Mouse (Mus musculus) MEL (cell line): Measurements from ENCODE around the gene Exph5. TPM values are rescaled to one million over a fixed set of nuclear protein-coding genes. Genes with fewer than 3 reads are reported as not detected.

Experiments
- DNase-seq: peaks from one replicate; pipeline ENCODE4 v3.0.0; 2011; ENCODE audit warnings: low read depth, low spot score
- H3K27ac ChIP-seq: 2 replicates; pipeline ENCODE4 v1.5.1; 2012; ENCODE audit warnings: low read depth, mild to moderate bottlenecking, control low read depth, low read length, moderate library complexity; ENCODE audit not compliant: control insufficient read depth
- H3K27me3 ChIP-seq, 2 experiments: fragments of 150-350 bp in 1 of 2; sonication (generic) in 1 of 2; 2 replicates each; pipeline ENCODE4 v1.6.1; 2012; ENCODE audit warnings: low read length in 2 of 2, mild to moderate bottlenecking in 2 of 2, improper control_type of control experiment in 1 of 2, moderate library complexity in 1 of 2; ENCODE audit not compliant: insufficient read depth in 2 of 2, control insufficient read depth in 1 of 2
- H3K36me3 ChIP-seq, 2 experiments: 2 replicates each; pipeline ENCODE4 v1.6.1; 2012 to 2014; ENCODE audit warnings: low read length in 2 of 2, improper control_type of control experiment in 1 of 2, inconsistent platforms in 1 of 2, mild to moderate bottlenecking in 1 of 2; ENCODE audit not compliant: insufficient read depth in 2 of 2, control insufficient read depth in 1 of 2
- H3K4me1 ChIP-seq, 2 experiments: fragments of 150-350 bp in 1 of 2; sonication (generic) in 1 of 2; 2 replicates each; pipeline ENCODE4 v1.6.1; 2012; ENCODE audit warnings: low read length in 2 of 2, improper control_type of control experiment in 1 of 2, mild to moderate bottlenecking in 1 of 2; ENCODE audit not compliant: insufficient read depth in 2 of 2, control insufficient read depth in 1 of 2
- H3K4me3 ChIP-seq, 2 experiments: fragments of 150-350 bp in 1 of 2; sonication (generic) in 1 of 2; 2 replicates each; pipeline ENCODE4 v1.5.1; 2012; ENCODE audit warnings: low read depth in 2 of 2, low read length in 2 of 2, mild to moderate bottlenecking in 2 of 2, moderate library complexity in 2 of 2, control low read depth in 1 of 2, improper control_type of control experiment in 1 of 2; ENCODE audit not compliant: control insufficient read depth in 1 of 2, insufficient read depth in 1 of 2
- H3K79me2 ChIP-seq: 2 replicates; pipeline ENCODE4 v1.6.1; 2012; ENCODE audit warnings: mild to moderate bottlenecking, low read length, moderate library complexity; ENCODE audit not compliant: control insufficient read depth, poor library complexity, insufficient read depth
- H3K9ac ChIP-seq: 2 replicates; pipeline ENCODE4 v1.6.1; 2012; ENCODE audit warnings: low read depth, mild to moderate bottlenecking, control low read depth, low read length, moderate library complexity; ENCODE audit not compliant: control insufficient read depth, poor library complexity, severe bottlenecking
- H3K9me3 ChIP-seq: fragments of 150-350 bp; sonication (generic); replicated peaks from 2 replicates; pipeline ENCODE4 v1.6.1; 2012; ENCODE audit warnings: mild to moderate bottlenecking, low read length, improper control_type of control experiment, moderate library complexity; ENCODE audit not compliant: insufficient read depth
- CTCF ChIP-seq, 3 experiments: IDR thresholded peaks in 2 of 3; conservative IDR thresholded peaks in 1 of 3; 2 replicates each; pipeline ENCODE4 v1.5.1; 2011 to 2012; ENCODE audit warnings: low read length in 3 of 3, low read depth in 2 of 3, mild to moderate bottlenecking in 2 of 3, improper control_type of control experiment in 1 of 3, inconsistent platforms in 1 of 3, mixed read lengths in 1 of 3, moderate library complexity in 1 of 3; ENCODE audit not compliant: control insufficient read depth in 1 of 3, insufficient read depth in 1 of 3, poor library complexity in 1 of 3, severe bottlenecking in 1 of 3
- ELF1 ChIP-seq: IDR thresholded peaks from 2 replicates; pipeline ENCODE4 v1.6.1; 2014; ENCODE audit warnings: low read depth, mild to moderate bottlenecking, inconsistent platforms, low read length, improper control_type of control experiment, moderate library complexity
- GABPA ChIP-seq: IDR thresholded peaks from 2 replicates; pipeline ENCODE4 v1.6.1; 2012; ENCODE audit warnings: low read depth, mild to moderate bottlenecking, inconsistent platforms, low read length, improper control_type of control experiment, moderate library complexity
- GATA1 ChIP-seq: IDR thresholded peaks from 2 replicates; pipeline ENCODE4 v1.6.1; 2011; ENCODE audit warnings: low read depth, low read length, improper control_type of control experiment
- HCFC1 ChIP-seq: IDR thresholded peaks from 2 replicates; pipeline ENCODE4 v1.6.1; 2012; ENCODE audit warnings: low read depth, mild to moderate bottlenecking, inconsistent platforms, low read length, improper control_type of control experiment, moderate library complexity
- MAFK ChIP-seq: IDR thresholded peaks from 2 replicates; pipeline ENCODE4 v1.6.1; 2011; ENCODE audit warnings: low read depth, mild to moderate bottlenecking, low read length, improper control_type of control experiment, borderline replicate concordance
- MAX ChIP-seq: IDR thresholded peaks from 2 replicates; pipeline ENCODE4 v1.6.1; 2011; ENCODE audit warnings: low read length, improper control_type of control experiment
- MAZ ChIP-seq: IDR thresholded peaks from 2 replicates; pipeline ENCODE4 v1.6.1; 2012; ENCODE audit warnings: low read depth, mild to moderate bottlenecking, inconsistent platforms, low read length, improper control_type of control experiment
- MYC ChIP-seq: IDR thresholded peaks from 2 replicates; pipeline ENCODE4 v1.6.1; 2011; ENCODE audit warnings: low read depth, mild to moderate bottlenecking, low read length, improper control_type of control experiment, moderate library complexity
- NRF1 ChIP-seq: IDR thresholded peaks from 2 replicates; pipeline ENCODE4 v1.6.1; 2014; ENCODE audit warnings: low read depth, mild to moderate bottlenecking, inconsistent platforms, low read length, improper control_type of control experiment, moderate library complexity; ENCODE audit not compliant: poor library complexity, insufficient read depth, severe bottlenecking
- POLR2A ChIP-seq, 2 experiments: IDR thresholded peaks; 2 replicates each; pipeline ENCODE4 v1.6.1; 2011 to 2012; ENCODE audit warnings: low read length in 2 of 2, mild to moderate bottlenecking in 2 of 2, control low read depth in 1 of 2, improper control_type of control experiment in 1 of 2, low read depth in 1 of 2, moderate library complexity in 1 of 2; ENCODE audit not compliant: control insufficient read depth in 1 of 2, insufficient read depth in 1 of 2, poor library complexity in 1 of 2
- POLR2AphosphoS2 ChIP-seq: IDR thresholded peaks from 2 replicates; pipeline ENCODE4 v1.6.1; 2011; ENCODE audit warnings: low read length, improper control_type of control experiment
- RAD21 ChIP-seq: IDR thresholded peaks from 2 replicates; pipeline ENCODE4 v1.6.1; 2011; ENCODE audit warnings: mild to moderate bottlenecking, low read depth, low read length, improper control_type of control experiment
- SIN3A ChIP-seq: IDR thresholded peaks from 2 replicates; pipeline ENCODE4 v1.6.1; 2012; ENCODE audit warnings: low read length, improper control_type of control experiment, inconsistent platforms
- SMC3 ChIP-seq: IDR thresholded peaks from 2 replicates; pipeline ENCODE4 v1.6.1; 2011; ENCODE audit warnings: low read depth, low read length, improper control_type of control experiment
- TBP ChIP-seq: IDR thresholded peaks from 2 replicates; pipeline ENCODE4 v1.8.0; 2011; ENCODE audit warnings: low read depth, low read length, improper control_type of control experiment
- UBTF ChIP-seq: IDR thresholded peaks from 2 replicates; pipeline ENCODE4 v1.6.1; 2012; ENCODE audit warnings: low read depth, mild to moderate bottlenecking, inconsistent platforms, low read length, improper control_type of control experiment, moderate library complexity, borderline replicate concordance; ENCODE audit not compliant: insufficient read depth
- USF1 ChIP-seq: IDR thresholded peaks from 2 replicates; pipeline ENCODE4 v1.6.1; 2014; ENCODE audit warnings: low read depth, mild to moderate bottlenecking, inconsistent platforms, low read length, improper control_type of control experiment, moderate library complexity
- USF2 ChIP-seq, 2 experiments: IDR thresholded peaks; 2 replicates each; pipeline ENCODE4 v1.6.1; 2011 to 2012; ENCODE audit warnings: improper control_type of control experiment in 2 of 2, low read length in 2 of 2, borderline replicate concordance in 1 of 2, inconsistent platforms in 1 of 2, low read depth in 1 of 2, mild to moderate bottlenecking in 1 of 2; ENCODE audit not compliant: insufficient read depth in 1 of 2
- ZMIZ1 ChIP-seq: IDR thresholded peaks from 2 replicates; pipeline ENCODE4 v1.6.1; 2012; ENCODE audit warnings: low read depth, mild to moderate bottlenecking, inconsistent platforms, low read length, improper control_type of control experiment, moderate library complexity
- polyA plus RNA-seq, 2 experiments: library from polyadenylated mRNA; stranded (reverse) in 1 of 2; unstranded in 1 of 2; fragments of >175 nt in 1 of 2; fragments of >200 nt in 1 of 2; gene quantifications; 2 replicates each; pipeline versions ENCODE4 v1.2.1 to v1.2.4; 2012; ENCODE audit warnings: low replicate concordance in 2 of 2, low read depth in 1 of 2; ENCODE audit not compliant: insufficient read length in 2 of 2, insufficient read depth in 1 of 2, missing spikeins in 1 of 2
- total RNA-seq: library from RNA; depleted of rRNA; stranded (reverse); fragments of 300-350 nt; gene quantifications from 2 replicates; pipeline ENCODE4 v1.2.3, GENCODE M21; 2012

Exph5 gene
- total and polyA plus RNA-seq, 3 experiments, result not detected

- TF ChIP-seq UBTF (no peak), USF1 (no peak), POLR2A (IDR thresholded peaks at IDR 0.05; ENCODE audit: control insufficient read depth in 1 of 2, insufficient read depth in 1 of 2, low read depth in 1 of 2, low read length in 2 of 2, poor library complexity in 1 of 2) (no peak), GATA1 (no peak), MYC (no peak), SMC3 (no peak), MAZ (no peak), CTCF (IDR thresholded peaks at IDR 0.05 in 2 of 3, conservative IDR thresholded peaks at IDR 0.05 in 1 of 3; ENCODE audit: control insufficient read depth in 1 of 3, insufficient read depth in 1 of 3, low read depth in 2 of 3, low read length in 3 of 3, poor library complexity in 1 of 3, severe bottlenecking in 1 of 3) (no peak), MAFK (no peak), MAX (no peak), HCFC1 (no peak), NRF1 (no peak), SIN3A (no peak), GABPA (no peak), POLR2AphosphoS2 (no peak), RAD21 (no peak), TBP (no peak), USF2 (IDR thresholded peaks at IDR 0.05; ENCODE audit: borderline replicate concordance in 1 of 2, insufficient read depth in 1 of 2, low read depth in 1 of 2, low read length in 2 of 2) (no peak)
- no peak overlapping the region for H3K27ac ChIP-seq
- no peak overlapping the region for H3K9ac ChIP-seq
- H3K36me3 ChIP-seq, result no peaks in the 10 kb centered on the region
- H3K9me3 ChIP-seq, result no peaks in the 10 kb centered on the region
- H3K4me1 ChIP-seq, result no peaks in the 10 kb centered on the region
- H3K4me3 ChIP-seq, result no peak overlapping the region
- peaks cover 0 to 1% of the 10 kb centered on the region in 2 experiments; a peak in 2 of 4 replicates for H3K27me3 ChIP-seq
- H3K79me2 ChIP-seq, result no peaks in the 10 kb centered on the region
- DNase-seq, result no peak
Measured at GRCm38 (mm10) chr9:53371339-53371738, 69.9 kb downstream of the Exph5 start.

GRCm38 (mm10) chr9:53375907-53376306 lies 74.4 kb downstream of the Exph5 start:
- no peak overlapping the region for H3K9ac ChIP-seq
- no peak overlapping the region for H3K27ac ChIP-seq

More at GRCm38 (mm10) chr9:53375907-53376306, 74.4 kb downstream of the Exph5 start:
- TF ChIP-seq USF1 (no peak), ELF1 (no peak), ZMIZ1 (no peak), POLR2A (IDR thresholded peaks at IDR 0.05; ENCODE audit: control insufficient read depth in 1 of 2, insufficient read depth in 1 of 2, low read depth in 1 of 2, low read length in 2 of 2, poor library complexity in 1 of 2) (no peak)
- Histone ChIP-seq H3K79me2 (no peaks in the 10 kb centered on the region), H3K4me1 (peaks cover 0 to 2% of the 10 kb centered on the region in 2 experiments; a peak in 1 of 4 replicates), H3K36me3 (peaks cover 0 to 2% of the 10 kb centered on the region in 2 experiments; a peak in 2 of 4 replicates), H3K27me3 (no peaks in the 10 kb centered on the region; a peak in 1 of 4 replicates), H3K9me3 (no peaks in the 10 kb centered on the region), H3K4me3 (no peak overlapping the region)
- no peak for DNase-seq
